Mouse (Mus musculus) kidney, adult 2 months (tissue): ENCODE results near the gene Syna. TPM values are rescaled to one million over a fixed set of nuclear protein-coding genes. Genes with fewer than 3 reads are reported as not detected.

ENCODE experiments used
- DNase-seq: peaks from one replicate; pipeline ENCODE4 v3.0.0; 2021
- H3K27ac ChIP-seq: fragments of 200-500 bp; 2 replicates; pipeline ENCODE4 v1.5.1; 2012; ENCODE audit warnings: low read depth, low read length, control low read depth, inconsistent platforms; ENCODE audit not compliant: insufficient read depth
- H3K27me3 ChIP-seq: fragments of 200-500 bp; replicated peaks from 2 replicates; pipeline ENCODE4 v1.6.1; 2012; ENCODE audit warnings: mild to moderate bottlenecking, moderate library complexity, low read length, inconsistent platforms; ENCODE audit not compliant: control insufficient read depth, insufficient read depth
- H3K36me3 ChIP-seq: fragments of 200-500 bp; 2 replicates; pipeline ENCODE4 v1.6.1; 2012; ENCODE audit warnings: mild to moderate bottlenecking, moderate library complexity, low read length, inconsistent platforms; ENCODE audit not compliant: control insufficient read depth, insufficient read depth
- H3K4me1 ChIP-seq: fragments of 200-500 bp; 2 replicates; pipeline ENCODE4 v1.6.1; 2011; ENCODE audit warnings: low read length; ENCODE audit not compliant: control insufficient read depth, insufficient read depth
- H3K4me3 ChIP-seq: fragments of 200-500 bp; 2 replicates; pipeline ENCODE4 v1.5.1; 2011; ENCODE audit warnings: mild to moderate bottlenecking, low read depth, low read length, control low read depth; ENCODE audit not compliant: insufficient read depth
- CTCF ChIP-seq: fragments of 200-500 bp; conservative IDR thresholded peaks from 2 replicates; pipeline ENCODE4 v1.5.1; 2011; ENCODE audit warnings: low read depth, mild to moderate bottlenecking, control low read depth, low read length, moderate library complexity, mixed read lengths; ENCODE audit not compliant: insufficient read depth, insufficient read length
- POLR2A ChIP-seq: fragments of 200-500 bp; IDR thresholded peaks from one replicate; pipeline ENCODE4 v1.6.1; 2011; ENCODE audit warnings: low read depth, low read length, control low read depth
- WGBS: fragments of 180-500 bp; shearing (Covaris S2); methylation state at CpG from one replicate; pipeline ENCODE4 v1.1.7; 2018; 5-methylcytosine and 5-hydroxymethylcytosine counted together
- polyA plus RNA-seq: library from polyadenylated mRNA; depleted of rRNA; stranded (reverse); fragments of >200 nt; gene quantifications from 2 replicates; pipeline ENCODE4 v1.2.3, GENCODE M21; 2012; rRNA removed

Gene Syna
- 0.34 and 0.48 TPM in 2 replicates for polyA plus RNA-seq

GRCm38 (mm10) chr5:134560071-134560449, at the start of gene Syna:
Gene Syna, minus strand, starts transcription at chr5:134560171.
- Histone ChIP-seq H3K4me3 (no peak within 1 kb of the TSS), H3K4me1 (no peaks in the 10 kb centered on the region), H3K36me3 (no peaks in the 10 kb centered on the region), H3K27me3 (no peaks in the 10 kb centered on the region), H3K27ac (no peak within 1 kb of the TSS)
- 92% methylated on average over 7 of the region's 7 CpGs for WGBS
- DNase-seq: no peak
- TF ChIP-seq POLR2A: no peak
- no peak for TF ChIP-seq CTCF

GRCm38 (mm10) chr5:134607121-134607520, 47.1 kb upstream of the Syna start:
- Histone ChIP-seq H3K4me1 (no peaks in the 10 kb centered on the region), H3K4me3 (no peak overlapping the region), H3K36me3 (no peaks in the 10 kb centered on the region), H3K27ac (no peak overlapping the region), H3K27me3 (no peaks in the 10 kb centered on the region)
- 76% methylated on average over 5 of the region's 5 CpGs for WGBS
- TF ChIP-seq POLR2A (no peak), CTCF (no peak)
- no peak for DNase-seq

- TF ChIP-seq CTCF: 0 out of 2 replicates have a peak, but pooled peaks have one; percentile 16
- no peak for TF ChIP-seq POLR2A
- no peaks in the 10 kb centered on the region for H3K4me1 ChIP-seq
- H3K27me3 ChIP-seq: no peaks in the 10 kb centered on the region
- no peaks in the 10 kb centered on the region for H3K36me3 ChIP-seq
- no peak overlapping the region for H3K4me3 ChIP-seq
- no peak overlapping the region for H3K27ac ChIP-seq
- DNase-seq: no peak
Measured at GRCm38 (mm10) chr5:134606314-134606713, 46.3 kb upstream of the Syna start.

GRCm38 (mm10) chr5:134604376-134604775, 44.4 kb upstream of the Syna start:
- no peak for DNase-seq
- Histone ChIP-seq H3K4me3 (no peak overlapping the region), H3K4me1 (no peaks in the 10 kb centered on the region), H3K27me3 (no peaks in the 10 kb centered on the region), H3K36me3 (no peaks in the 10 kb centered on the region), H3K27ac (no peak overlapping the region)
- TF ChIP-seq CTCF (no peak), POLR2A (no peak)
- WGBS: 79% methylated on average over 11 of the region's 11 CpGs

GRCm38 (mm10) chr5:134597711-134598110, 37.7 kb upstream of the Syna start:
- Histone ChIP-seq H3K36me3 (no peaks in the 10 kb centered on the region), H3K27ac (no peak overlapping the region), H3K4me3 (no peak overlapping the region), H3K4me1 (no peaks in the 10 kb centered on the region), H3K27me3 (no peaks in the 10 kb centered on the region)
- TF ChIP-seq POLR2A (no peak), CTCF (no peak)
- DNase-seq: no peak
- 84% methylated on average over 10 of the region's 10 CpGs for WGBS

- no peaks in the 10 kb centered on the region for H3K36me3 ChIP-seq
- H3K4me1 ChIP-seq: no peaks in the 10 kb centered on the region
- H3K27me3 ChIP-seq: no peaks in the 10 kb centered on the region
- no peak for DNase-seq
- TF ChIP-seq POLR2A: no peak
- no peak for TF ChIP-seq CTCF
- no peak overlapping the region for H3K4me3 ChIP-seq
- WGBS: 89% methylated on average over 9 of the region's 9 CpGs
- H3K27ac ChIP-seq: no peak overlapping the region
Measured at GRCm38 (mm10) chr5:134593093-134593492, 33.1 kb upstream of the Syna start.

- Histone ChIP-seq H3K36me3 (no peaks in the 10 kb centered on the region), H3K27me3 (no peaks in the 10 kb centered on the region), H3K4me1 (no peaks in the 10 kb centered on the region), H3K4me3 (no peak overlapping the region), H3K27ac (no peak overlapping the region)
- 74% methylated on average over 11 of the region's 11 CpGs for WGBS
- TF ChIP-seq CTCF (no peak), POLR2A (no peak)
- peak; percentile 70 for DNase-seq
Measured at GRCm38 (mm10) chr5:134592026-134592581, 32.1 kb upstream of the Syna start.
